Mouse (Mus musculus) forebrain, embryonic 10.5 days (tissue): ENCODE results near the gene Zfp773. TPM values are rescaled to one million over a fixed set of nuclear protein-coding genes. Genes with fewer than 3 reads are reported as not detected.

Experiments
- polyA plus RNA-seq: library from polyadenylated mRNA; unstranded; fragments of >200 nt; fragmentation: Nextera tagmentation; extraction: Ambion mirVana; gene quantifications from 2 replicates; pipeline ENCODE4 v1.2.1, GENCODE M21; 2016

The Zfp773 gene
- polyA plus RNA-seq, 1 experiment from 2014 or later, result 4.4 TPM

Other genes with a start within 250 kb of the Zfp773 start
- gene Aurkc, start 141.5 kb downstream of the Zfp773 start, polyA plus RNA-seq, result not detected in 2 replicates
- gene Zfp954, start 15.3 kb downstream of the Zfp773 start, polyA plus RNA-seq, result 13.8 and 14.4 TPM in 2 replicates
- gene Zfp418, start 34.6 kb upstream of the Zfp773 start, polyA plus RNA-seq, result 2.4 and 2.6 TPM in 2 replicates
- 9.0 and 9.4 TPM in 2 replicates for gene Zfp772, start 73.2 kb upstream of the Zfp773 start, polyA plus RNA-seq
- 0.20 TPM in 1 of 2 replicates, not detected in the other for gene Vmn2r29, start 110.6 kb upstream of the Zfp773 start, polyA plus RNA-seq
- gene Gm45844, start 141.5 kb upstream of the Zfp773 start, polyA plus RNA-seq, result 1.1 and 1.5 TPM in 2 replicates
- 36.2 and 36.4 TPM in 2 replicates for gene Clcn4, start 164.1 kb upstream of the Zfp773 start, polyA plus RNA-seq
- gene Vmn2r30, start 200.9 kb upstream of the Zfp773 start, polyA plus RNA-seq, result not detected in 2 replicates
- gene Gm45783, start 237.8 kb upstream of the Zfp773 start, polyA plus RNA-seq, result not detected in 2 replicates